Mouse (Mus musculus) neural tube, embryonic 15.5 days (tissue): ENCODE data around the gene Evl. TPM values are rescaled to one million over a fixed set of nuclear protein-coding genes. Genes with fewer than 3 reads are reported as not detected.

Source experiments
- ATAC-seq: fragments of 200-750 bp; cut with Nextera tagmentation; 2 replicates; pipeline ENCODE4 v1.8.0; 2017; ENCODE audit warnings: mild to moderate bottlenecking, moderate TSS enrichment, moderate library complexity; ENCODE audit not compliant: low FRiP score
- H3K27ac ChIP-seq: fragments of 300-500 bp; sonication (generic); replicated peaks from 2 replicates; pipeline ENCODE4 v1.5.1; 2015; ENCODE audit warnings: mild to moderate bottlenecking, inconsistent platforms
- H3K27me3 ChIP-seq: fragments of 300-500 bp; sonication (generic); replicated peaks from 2 replicates; pipeline ENCODE4 v1.6.1; 2015; ENCODE audit warnings: inconsistent platforms
- H3K36me3 ChIP-seq: fragments of 300-500 bp; sonication (generic); 2 replicates; pipeline ENCODE4 v1.6.1; 2015; ENCODE audit warnings: inconsistent platforms
- H3K4me1 ChIP-seq: fragments of 300-500 bp; sonication (generic); 2 replicates; pipeline ENCODE4 v1.6.1; 2015; ENCODE audit warnings: inconsistent platforms
- H3K4me2 ChIP-seq: fragments of 300-500 bp; sonication (generic); 2 replicates; pipeline ENCODE4 v1.6.1; 2015; ENCODE audit warnings: inconsistent platforms, mild to moderate bottlenecking, moderate library complexity
- H3K4me3 ChIP-seq: fragments of 300-500 bp; sonication (generic); replicated peaks from 2 replicates; pipeline ENCODE4 v1.5.1; 2015; ENCODE audit warnings: mild to moderate bottlenecking, inconsistent platforms
- H3K9ac ChIP-seq: fragments of 300-500 bp; sonication (generic); replicated peaks from 2 replicates; pipeline ENCODE4 v1.6.1; 2015; ENCODE audit warnings: mild to moderate bottlenecking, inconsistent platforms
- H3K9me3 ChIP-seq: fragments of 300-500 bp; sonication (generic); replicated peaks from 2 replicates; pipeline ENCODE4 v1.6.1; 2016; ENCODE audit warnings: inconsistent platforms
- WGBS: fragments of 180-500 bp; shearing (Covaris S2); methylation state at CpG from one replicate; pipeline ENCODE4 v1.1.7; 2015; ENCODE audit warnings: mixed read lengths; 5-methylcytosine and 5-hydroxymethylcytosine counted together
- polyA plus RNA-seq: library from polyadenylated mRNA; unstranded; fragments of >200 nt; fragmentation: Nextera tagmentation; extraction: Ambion mirVana; gene quantifications from 2 replicates; pipeline ENCODE4 v1.2.1, GENCODE M21; 2015

Evl gene
- polyA plus RNA-seq, 1 experiment from 2014 or later: 226 TPM

DNA sequence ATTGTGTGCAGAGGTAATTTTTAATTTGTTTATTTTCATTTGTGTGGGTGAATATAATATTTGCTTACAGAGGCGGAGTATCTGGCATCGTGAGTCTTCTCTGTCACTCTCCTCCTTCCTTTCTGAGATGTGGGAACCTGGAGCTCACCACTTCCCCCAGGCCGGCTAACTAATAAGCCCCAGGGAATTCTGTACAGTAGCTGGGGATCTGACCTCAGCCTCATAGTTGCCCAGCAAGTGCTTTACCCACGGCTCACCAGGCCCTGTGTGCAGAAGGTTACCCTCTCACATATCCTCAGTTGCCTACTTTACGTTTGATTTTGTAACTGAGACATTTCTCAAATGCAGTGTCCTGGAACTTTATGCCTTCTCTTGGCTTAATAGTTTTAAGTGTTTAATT is 37.1 kb downstream of the Evl start:
- ATAC-seq: no peak
- Histone ChIP-seq H3K9ac (no peak overlapping the region), H3K4me2 (no peak overlapping the region), H3K4me3 (no peak overlapping the region), H3K4me1 (peaks cover 3% of the 10 kb centered on the region; the same call in 1 of the 2 replicates), H3K27ac (no peak overlapping the region), H3K27me3 (no peaks in the 10 kb centered on the region), H3K9me3 (no peaks in the 10 kb centered on the region), H3K36me3 (peaks cover 4% of the 10 kb centered on the region; the same call in 1 of the 2 replicates)
- 74% methylated on average over 5 of the region's 5 CpGs for WGBS

DNA sequence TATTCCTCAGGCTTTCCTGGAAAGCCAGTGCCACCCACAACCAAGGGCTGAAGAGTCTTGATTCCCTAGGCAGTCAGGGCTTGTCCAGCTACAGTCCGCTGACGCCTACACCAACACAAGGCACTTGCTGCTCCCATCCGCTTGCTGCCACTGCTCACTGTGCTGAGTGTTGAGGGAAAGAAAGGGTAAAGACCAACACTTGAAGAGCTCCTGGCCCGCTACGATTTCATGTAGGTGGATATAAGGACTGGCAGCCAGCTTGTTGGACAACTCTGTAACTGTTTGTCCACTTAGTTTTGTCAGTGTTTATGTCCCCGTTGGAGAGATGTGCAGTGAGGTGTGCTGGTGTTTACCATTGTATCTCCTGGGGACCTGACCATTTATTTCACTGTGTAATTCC is 38.3 kb downstream of the Evl start:
- Histone ChIP-seq H3K27ac (no peak overlapping the region), H3K4me2 (no peak overlapping the region), H3K4me3 (no peak overlapping the region), H3K36me3 (peaks cover 4% of the 10 kb centered on the region; the same call in 1 of the 2 replicates), H3K4me1 (peaks cover 3% of the 10 kb centered on the region; the same call in 1 of the 2 replicates), H3K9ac (no peak overlapping the region), H3K9me3 (no peaks in the 10 kb centered on the region), H3K27me3 (no peaks in the 10 kb centered on the region)
- 91% methylated on average over 6 of the region's 6 CpGs for WGBS
- no peak for ATAC-seq

DNA sequence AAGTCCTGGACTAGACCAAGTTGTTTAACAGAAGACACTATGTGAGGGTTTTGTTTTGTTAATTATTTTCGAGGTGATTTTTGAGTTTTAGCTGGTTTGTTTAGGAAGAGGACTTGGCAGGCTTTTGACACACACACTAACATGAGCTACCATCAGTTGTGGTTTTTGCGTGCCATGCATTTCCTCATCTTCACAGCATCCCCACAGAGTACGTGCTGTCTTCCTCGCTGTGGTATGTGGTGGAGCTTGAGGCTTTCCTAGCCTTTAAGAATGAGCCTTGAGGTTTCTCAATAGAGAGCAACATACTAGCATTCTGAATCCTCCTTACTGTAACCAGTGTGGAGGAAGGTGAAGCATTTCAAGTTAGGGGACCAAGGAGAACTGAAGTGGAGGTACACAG is 46.3 kb downstream of the Evl start:
- no peak overlapping the region for H3K4me3 ChIP-seq
- H3K4me2 ChIP-seq: no peak overlapping the region

DNA sequence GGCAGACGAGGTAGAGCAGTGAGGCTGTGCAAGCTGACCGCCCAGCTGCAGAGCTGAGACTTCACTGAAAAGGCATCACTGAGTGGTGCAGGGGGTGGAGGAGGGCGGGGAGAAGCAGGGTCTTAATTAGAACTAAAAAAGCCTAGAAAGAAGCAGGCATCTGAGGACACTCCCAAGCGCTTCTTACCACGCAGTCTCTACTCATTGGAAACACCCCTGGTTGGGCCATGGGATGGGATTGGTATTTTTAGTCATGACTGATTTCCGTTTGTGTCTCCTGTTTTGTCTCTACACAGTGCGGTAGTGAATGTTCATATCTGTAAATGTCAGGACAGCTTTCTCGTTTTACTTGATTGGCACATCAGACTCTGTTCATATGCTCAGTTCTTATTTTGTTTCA is 46.8 kb downstream of the Evl start:
- peaks cover 35% of the 10 kb centered on the region for H3K4me1 ChIP-seq
- no peak overlapping the region for H3K4me2 ChIP-seq
- no peak overlapping the region for H3K4me3 ChIP-seq
- no peaks in the 10 kb centered on the region for H3K9me3 ChIP-seq
- no peaks in the 10 kb centered on the region for H3K36me3 ChIP-seq
- WGBS: 83% methylated on average over 8 of the region's 8 CpGs
- H3K27ac ChIP-seq: no peak overlapping the region
- H3K27me3 ChIP-seq: no peaks in the 10 kb centered on the region
- no peak for ATAC-seq
- no peak overlapping the region for H3K9ac ChIP-seq

More for the DNA sequence above, 46.3 kb downstream of the Evl start:
- Histone ChIP-seq H3K4me1 (peaks cover 31% of the 10 kb centered on the region), H3K27ac (no peak overlapping the region), H3K9me3 (no peaks in the 10 kb centered on the region), H3K27me3 (no peaks in the 10 kb centered on the region), H3K36me3 (no peaks in the 10 kb centered on the region), H3K9ac (no peak overlapping the region)
- no peak for ATAC-seq
- 85% methylated on average over 4 of the region's 4 CpGs for WGBS

DNA sequence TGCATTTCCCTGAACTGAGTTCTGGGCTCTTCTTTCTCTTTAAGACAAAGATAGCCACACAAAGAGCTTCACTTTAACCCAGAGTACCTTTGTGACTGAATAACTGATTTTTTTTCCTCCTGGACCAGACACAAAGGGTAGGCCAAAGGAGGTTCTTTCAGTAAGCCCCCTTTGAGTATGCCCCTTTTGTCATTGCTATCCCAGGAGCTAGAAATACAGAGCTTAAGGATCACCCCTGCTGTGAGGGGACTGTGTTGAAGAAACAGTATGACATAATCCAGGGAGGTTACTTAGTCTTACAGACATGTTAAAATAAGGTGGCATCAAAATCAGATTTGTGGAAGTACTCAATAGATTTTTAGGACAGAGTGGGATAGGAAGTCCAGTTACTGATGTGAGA is 50.0 kb downstream of the Evl start:
- ATAC-seq: no peak
- no peaks in the 10 kb centered on the region for H3K9me3 ChIP-seq
- no peak overlapping the region for H3K27ac ChIP-seq

DNA sequence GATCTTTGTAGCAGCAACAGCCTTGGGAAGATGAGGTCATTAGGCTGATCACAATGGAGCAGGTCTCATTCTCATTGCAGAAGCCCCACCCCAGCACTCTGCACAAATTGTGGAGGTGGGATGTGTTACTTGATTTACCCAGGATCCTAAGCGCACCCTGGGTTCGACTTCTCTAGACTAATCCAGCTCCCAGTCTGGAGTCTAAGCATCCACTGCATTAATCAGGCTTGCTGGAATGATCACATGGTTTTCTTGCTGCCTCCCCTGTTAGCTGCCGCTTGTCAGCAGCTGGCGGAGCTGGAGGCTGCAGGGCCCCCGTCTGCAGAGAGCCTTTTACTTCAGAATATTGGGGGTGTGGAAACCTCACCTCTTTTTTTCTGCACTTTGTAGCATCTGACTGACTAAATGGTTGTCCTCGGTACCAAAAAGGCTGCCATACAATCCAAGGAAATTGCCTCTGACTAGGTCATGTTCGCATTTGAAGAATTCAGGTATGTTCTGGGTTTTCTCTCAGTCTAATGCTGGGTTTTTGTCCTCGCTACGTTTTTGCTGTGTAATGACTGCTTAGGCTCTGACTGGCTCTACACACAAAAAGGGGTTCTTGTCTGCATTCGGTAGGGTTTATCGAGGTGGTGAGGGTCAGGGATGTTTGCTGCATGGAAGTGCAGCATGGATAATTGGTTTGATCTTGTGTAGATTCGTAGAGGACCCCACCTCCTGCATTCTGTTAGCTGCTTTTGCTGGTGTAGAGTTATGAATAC is 51.2 kb downstream of the Evl start:
- ATAC-seq: peak; percentile 85
- Histone ChIP-seq H3K27ac (peak overlapping the region; percentile 84), H3K4me1 (peaks cover 65% of the 10 kb centered on the region), H3K36me3 (no peaks in the 10 kb centered on the region), H3K27me3 (no peaks in the 10 kb centered on the region), H3K4me3 (peak overlapping the region; percentile 43), H3K9ac (peak overlapping the region; percentile 53), H3K9me3 (no peaks in the 10 kb centered on the region), H3K4me2 (peak overlapping the region; percentile 54)
- 27% methylated on average over 12 of the region's 12 CpGs for WGBS

More for the DNA sequence above, 50.0 kb downstream of the Evl start:
- peaks cover 66% of the 10 kb centered on the region for H3K4me1 ChIP-seq
- no peaks in the 10 kb centered on the region for H3K36me3 ChIP-seq
- no peak overlapping the region for H3K9ac ChIP-seq
- H3K27me3 ChIP-seq: no peaks in the 10 kb centered on the region
- H3K4me2 ChIP-seq: no peak overlapping the region
- H3K4me3 ChIP-seq: no peak overlapping the region

DNA sequence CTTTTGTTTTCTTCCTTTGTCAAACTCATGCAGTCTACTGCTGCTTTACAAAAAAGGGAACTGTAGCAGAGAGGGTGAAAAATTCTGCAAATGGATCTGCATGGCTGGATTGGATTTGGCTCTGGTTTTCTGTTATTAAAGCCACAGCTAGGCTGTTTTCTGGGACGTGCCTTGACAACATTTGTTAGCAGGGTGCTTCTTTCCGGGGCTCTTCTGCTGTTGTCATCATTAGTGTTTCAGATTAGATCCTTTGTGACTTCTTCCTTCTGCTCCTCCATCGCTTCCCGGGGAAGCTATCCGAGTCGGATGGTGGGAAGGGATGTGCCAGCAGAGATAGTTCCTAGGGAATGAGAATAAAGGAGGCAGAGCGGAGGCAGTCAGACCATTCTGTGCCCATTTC is 51.8 kb downstream of the Evl start:
- H3K36me3 ChIP-seq: 0 out of 2 replicates have a peak, but pooled peaks cover 3% of the 10 kb centered on the region
- ATAC-seq: no peak

DNA sequence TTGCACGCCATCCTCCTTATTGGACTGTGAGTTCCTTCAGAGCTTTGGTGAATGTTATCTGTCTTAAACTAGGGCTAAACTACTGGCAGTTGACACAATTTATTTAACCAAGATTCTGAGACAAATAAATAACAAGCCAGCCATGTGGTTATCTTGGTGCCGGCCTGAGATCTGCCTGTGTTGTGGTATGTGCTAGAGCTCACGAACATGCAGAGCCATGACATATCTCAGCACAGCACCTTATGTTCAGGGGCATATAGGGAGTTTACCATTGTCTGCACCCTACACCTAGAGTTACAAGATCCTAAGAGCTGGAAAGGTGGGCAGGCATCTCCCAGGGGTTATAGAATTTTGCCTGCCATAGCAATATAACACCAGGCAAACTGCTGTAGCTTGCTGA is 54.9 kb downstream of the Evl start:
- Histone ChIP-seq H3K9me3 (no peaks in the 10 kb centered on the region), H3K4me1 (peaks cover 70% of the 10 kb centered on the region), H3K36me3 (0 out of 2 replicates have a peak, but pooled peaks cover 3% of the 10 kb centered on the region), H3K4me3 (no peak overlapping the region), H3K9ac (no peak overlapping the region), H3K27ac (no peak overlapping the region), H3K4me2 (no peak overlapping the region), H3K27me3 (no peaks in the 10 kb centered on the region)
- ATAC-seq: no peak
- 76% methylated on average over 3 of the region's 3 CpGs for WGBS

More for the DNA sequence above, 51.8 kb downstream of the Evl start:
- no peaks in the 10 kb centered on the region for H3K27me3 ChIP-seq
- 23% methylated on average over 7 of the region's 7 CpGs for WGBS
- peak overlapping the region; percentile 84 for H3K27ac ChIP-seq
- no peaks in the 10 kb centered on the region for H3K9me3 ChIP-seq
- peak overlapping the region; percentile 43 for H3K4me3 ChIP-seq
- H3K4me2 ChIP-seq: peak overlapping the region; percentile 54
- H3K9ac ChIP-seq: peak overlapping the region; percentile 53
- peaks cover 59% of the 10 kb centered on the region for H3K4me1 ChIP-seq

DNA sequence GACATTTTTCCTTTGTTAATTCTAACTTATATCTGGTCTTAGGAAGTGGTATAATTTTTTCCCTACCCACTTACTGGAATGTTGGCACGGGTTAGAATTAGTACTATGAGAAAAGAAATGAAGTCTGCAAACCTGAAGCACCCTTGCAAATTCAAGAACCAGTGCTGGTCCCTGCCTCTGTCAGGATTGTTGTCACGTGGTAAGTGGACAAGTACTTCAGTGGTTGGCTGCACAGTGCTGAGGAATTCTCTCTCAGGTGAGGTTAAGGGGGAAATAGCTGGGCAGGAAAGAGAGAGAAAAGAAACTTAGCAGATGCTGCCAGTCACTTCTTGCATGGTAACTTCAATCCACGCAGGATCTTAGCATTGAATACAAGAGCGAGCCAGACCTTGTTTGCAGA is 55.7 kb downstream of the Evl start:
- Histone ChIP-seq H3K4me2 (no peak overlapping the region), H3K27me3 (no peaks in the 10 kb centered on the region), H3K9me3 (no peaks in the 10 kb centered on the region), H3K4me1 (peaks cover 62% of the 10 kb centered on the region), H3K9ac (no peak overlapping the region), H3K27ac (no peak overlapping the region), H3K4me3 (no peak overlapping the region), H3K36me3 (0 out of 2 replicates have a peak, but pooled peaks cover 3% of the 10 kb centered on the region)
- ATAC-seq: no peak
- WGBS: 93% methylated on average over 4 of the region's 4 CpGs

DNA sequence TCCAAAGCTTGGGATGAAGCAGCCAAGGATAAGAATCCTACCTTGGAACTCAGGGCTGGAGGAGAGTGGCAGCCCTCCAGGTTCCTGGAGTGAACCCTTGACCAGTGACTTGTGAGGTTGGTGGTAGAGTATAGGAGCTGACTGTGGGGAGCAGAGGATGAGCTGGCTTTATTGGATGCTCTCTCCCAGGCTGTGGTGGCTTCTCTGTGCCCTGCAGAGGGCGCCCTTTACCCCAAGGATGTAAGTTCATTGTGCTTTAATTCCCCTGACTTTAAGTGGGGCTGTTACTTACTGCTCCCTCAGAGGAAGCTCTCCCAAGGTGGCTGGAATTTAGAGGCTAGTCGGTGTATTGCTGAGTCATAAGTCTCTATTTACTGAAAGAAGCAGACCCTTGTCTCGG is 58.6 kb downstream of the Evl start:
- no peaks in the 10 kb centered on the region for H3K27me3 ChIP-seq
- peaks cover 43% of the 10 kb centered on the region for H3K4me1 ChIP-seq
- H3K9me3 ChIP-seq: no peaks in the 10 kb centered on the region
- WGBS: 38% methylated on average over 3 of the region's 3 CpGs
- 0 out of 2 replicates have a peak, but pooled peaks cover 3% of the 10 kb centered on the region for H3K36me3 ChIP-seq
- no peak overlapping the region for H3K4me3 ChIP-seq
- ATAC-seq: no peak
- no peak overlapping the region for H3K9ac ChIP-seq
- no peak overlapping the region for H3K27ac ChIP-seq
- H3K4me2 ChIP-seq: no peak overlapping the region

DNA sequence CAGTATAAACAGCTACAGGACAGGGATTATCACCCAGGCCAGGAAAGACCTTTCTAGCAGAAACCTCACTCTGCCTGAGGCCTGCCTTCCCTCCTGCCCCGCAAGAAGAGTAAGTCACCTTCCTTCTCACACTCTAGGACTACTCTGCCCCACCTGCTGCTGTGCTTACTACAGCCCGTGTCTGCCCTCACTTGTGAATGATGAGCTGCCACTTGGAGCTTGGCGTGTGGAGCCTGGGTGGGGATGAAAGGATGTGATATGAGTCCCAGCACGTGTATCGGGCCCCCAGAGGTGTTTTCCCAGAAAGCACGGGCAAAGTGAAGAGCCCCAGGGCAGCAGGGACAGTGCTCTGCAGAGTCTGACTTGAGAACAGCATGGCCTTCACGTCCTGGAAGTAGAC is 63.0 kb downstream of the Evl start:
- ATAC-seq: no peak
- 75% methylated on average over 7 of the region's 7 CpGs for WGBS
- no peaks in the 10 kb centered on the region for H3K9me3 ChIP-seq

DNA sequence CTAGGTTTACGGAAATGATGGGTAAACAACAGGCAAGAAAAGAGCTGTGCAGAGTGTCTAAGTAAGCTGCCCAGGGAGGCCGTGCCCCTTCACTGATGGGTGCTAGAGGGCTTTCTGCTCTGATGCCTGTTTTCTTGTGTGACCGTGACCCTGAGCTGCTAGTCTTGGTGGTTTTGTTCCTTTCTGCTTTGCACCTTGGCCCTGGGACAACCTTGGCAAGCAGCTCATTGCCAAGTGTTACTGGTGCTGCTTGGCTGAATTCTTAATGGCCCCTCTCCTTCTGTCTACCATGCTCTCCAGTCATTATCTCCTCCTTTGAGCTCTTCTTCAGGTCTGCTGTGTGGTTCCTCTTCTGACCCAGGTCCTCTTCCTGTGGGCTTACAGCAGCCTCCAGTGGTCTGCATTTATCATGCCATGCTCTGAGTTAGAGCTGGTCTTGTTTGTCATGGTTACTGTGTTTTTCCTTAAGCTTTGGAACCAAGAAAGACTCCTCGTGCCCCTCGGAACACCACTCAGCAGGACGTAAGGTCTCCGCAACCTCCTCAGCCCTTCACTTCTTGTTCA is 65.4 kb downstream of the Evl start:
- no peak for ATAC-seq
- Histone ChIP-seq H3K9me3 (no peaks in the 10 kb centered on the region), H3K4me2 (no peak overlapping the region), H3K4me1 (peaks cover 30% of the 10 kb centered on the region), H3K27me3 (no peaks in the 10 kb centered on the region), H3K9ac (no peak overlapping the region), H3K36me3 (no peaks in the 10 kb centered on the region), H3K4me3 (no peak overlapping the region), H3K27ac (peak overlapping the region; percentile 13; the same call in 1 of the 2 replicates)
- 92% methylated on average over 7 of the region's 7 CpGs for WGBS

More for the DNA sequence above, 63.0 kb downstream of the Evl start:
- H3K4me3 ChIP-seq: no peak overlapping the region
- no peaks in the 10 kb centered on the region for H3K36me3 ChIP-seq
- peaks cover 40% of the 10 kb centered on the region for H3K4me1 ChIP-seq
- no peak overlapping the region for H3K27ac ChIP-seq
- no peaks in the 10 kb centered on the region for H3K27me3 ChIP-seq
- H3K4me2 ChIP-seq: no peak overlapping the region
- H3K9ac ChIP-seq: no peak overlapping the region
